Mouse (Mus musculus) heart, postnatal 25 days (tissue): ENCODE data around the gene Olfr152. TPM values are rescaled to one million over a fixed set of nuclear protein-coding genes. Genes with fewer than 3 reads are reported as not detected.

Source experiments
- DNase-seq: peaks from one replicate; pipeline ENCODE4 v3.0.0; 2022; ENCODE audit warnings: low spot score
- intact Hi-C: fragments of 180-260 bp; cut with DNase I; formaldehyde crosslinking; loops from one replicate; pipeline ENCODE4 v1.15.1; 2025
- total RNA-seq, 2 experiments: library from RNA; stranded (reverse); gene quantifications; 2 replicates each; pipeline ENCODE4 v1.2.3; 2021

Olfr152 gene
- not detected for total RNA-seq

DNA sequence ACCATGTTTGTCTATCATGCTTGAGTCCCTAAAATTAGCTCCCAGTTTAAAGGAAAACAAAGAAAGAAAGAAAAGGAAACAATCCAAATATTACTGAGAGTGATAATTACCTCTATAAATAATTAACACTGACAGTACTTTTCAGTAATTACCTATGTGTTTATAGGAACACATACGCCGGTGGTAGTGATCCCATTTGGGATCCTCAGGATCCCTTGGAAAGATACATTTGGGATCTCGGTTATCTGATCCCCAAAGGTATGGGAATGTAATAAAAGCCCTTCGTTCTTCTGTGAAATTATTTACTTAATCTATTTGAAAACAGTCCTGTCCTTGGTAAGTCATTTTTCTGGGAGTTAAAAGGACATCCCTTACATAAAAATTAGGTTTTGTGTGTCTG, at the start of gene Olfr152:
Gene Olfr152 (plus strand): TSS at position 301 of the 400 bp plus-strand sequence.
- intact Hi-C loops: no loop called here

DNA sequence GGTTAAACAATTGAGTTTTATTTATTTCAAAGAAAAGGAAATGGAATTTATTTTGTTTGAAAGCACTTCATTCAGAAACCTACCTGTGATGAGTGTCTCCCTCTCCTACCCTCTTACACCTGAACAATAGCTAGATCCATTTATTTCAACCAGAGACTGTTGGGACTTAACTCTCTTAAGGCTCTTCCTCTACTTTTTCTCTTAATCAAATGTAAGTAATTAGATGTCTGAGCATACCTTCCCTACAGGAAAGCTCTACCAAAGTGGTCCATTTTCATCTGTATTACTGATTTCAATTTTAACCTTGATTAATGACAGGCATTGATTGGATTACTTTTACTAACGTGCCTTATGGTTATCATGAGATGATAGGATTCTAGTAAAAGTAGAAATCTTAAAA, 39.4 kb upstream of the Olfr152 start, which contains the start of gene Olfr1138:
Gene Olfr1138 (minus strand): TSS at position 101 of the 400 bp plus-strand sequence.
- no peak for DNase-seq
- intact Hi-C loops: no loop called here

More for the DNA sequence above, at the start of gene Olfr152:
- DNase-seq: no peak

DNA sequence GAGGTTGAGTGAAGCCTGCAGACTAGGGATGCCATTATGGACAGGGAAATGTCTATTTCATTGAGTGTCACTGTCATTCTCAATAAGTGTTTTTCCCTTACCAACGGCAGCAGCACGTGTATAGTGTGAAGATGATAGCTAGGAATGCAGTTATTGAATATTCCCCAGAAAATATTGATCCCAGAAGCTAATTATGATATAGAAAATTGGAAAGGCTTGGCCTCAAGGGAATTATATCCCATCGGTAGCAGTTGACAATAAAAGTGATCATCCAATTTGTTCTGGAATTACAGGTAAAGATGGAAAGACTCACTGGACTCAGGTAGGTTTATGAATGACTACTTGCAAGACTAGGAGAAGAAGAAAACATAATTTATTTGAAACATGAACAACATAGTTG, 35.8 kb upstream of the Olfr152 start, which contains the start of gene Olfr1140:
Gene Olfr1140 (plus strand): TSS at position 301 of the 400 bp plus-strand sequence.
- intact Hi-C loops: no loop called here
- no peak for DNase-seq

DNA sequence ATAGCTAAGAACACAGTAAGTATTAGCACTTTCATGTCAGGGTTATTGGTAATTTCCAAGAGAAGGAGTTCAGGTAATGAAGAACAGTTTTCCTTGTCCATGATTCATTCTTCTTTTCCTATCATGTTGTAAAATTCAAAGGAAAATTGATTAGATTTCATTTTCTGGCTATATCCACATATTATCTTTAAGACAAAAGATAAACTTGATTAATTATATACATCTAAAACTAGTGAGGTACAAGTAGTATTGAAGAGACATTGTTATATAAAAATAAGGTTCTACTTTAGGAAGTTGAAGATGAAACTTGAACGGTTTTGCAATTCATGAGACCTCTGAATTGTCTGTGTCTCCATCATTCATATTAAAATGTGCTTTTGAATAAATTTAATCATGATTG, 25.4 kb upstream of the Olfr152 start, which contains the start of gene Olfr1141:
Gene Olfr1141 (minus strand): TSS at position 101 of the 400 bp plus-strand sequence.
- intact Hi-C loops: no loop called here
- no peak for DNase-seq

DNA sequence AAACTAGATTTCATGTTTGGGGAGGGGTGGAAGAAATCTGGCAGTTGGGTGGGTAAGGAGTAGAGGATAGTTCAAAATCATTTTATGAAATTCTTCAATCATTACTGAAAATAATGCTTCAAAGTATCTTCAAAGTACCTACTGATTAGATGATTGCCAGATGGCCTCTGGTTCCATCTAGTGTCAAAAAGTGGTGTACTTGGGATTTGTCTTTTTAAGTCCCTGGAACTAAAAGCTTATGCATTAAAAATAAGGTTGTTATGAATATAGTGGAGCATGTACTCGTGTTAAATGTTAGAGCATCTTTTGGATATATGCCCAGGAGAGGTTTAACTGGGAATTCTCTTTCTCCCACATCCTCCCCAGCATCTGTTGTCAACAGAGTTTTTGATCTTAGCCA, 3.1 kb upstream of the Olfr152 start:
- intact Hi-C loops: no loop called here
- no peak for DNase-seq

DNA sequence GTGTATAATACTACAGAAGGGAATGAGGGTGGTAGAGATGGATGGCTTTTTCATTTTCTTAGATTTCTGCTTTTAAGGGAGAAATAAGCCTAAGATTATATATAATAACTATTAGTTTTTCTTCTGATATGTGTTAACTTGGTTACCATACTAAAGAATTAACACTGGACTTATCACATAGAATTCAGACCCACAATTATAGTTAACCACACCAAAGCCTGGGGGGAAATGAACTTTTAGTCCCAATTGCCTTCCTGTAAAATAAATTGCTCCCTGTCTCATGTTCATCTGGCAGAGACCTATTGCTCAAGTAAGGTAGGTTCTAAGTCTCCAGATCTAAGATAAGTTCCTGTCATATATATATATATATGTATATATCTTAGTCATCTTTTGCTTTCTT, 21.0 kb downstream of the Olfr152 start, which contains the start of gene Olfr1143:
Gene Olfr1143 (plus strand): TSS at position 301 of the 400 bp plus-strand sequence.
- no peak for DNase-seq
- intact Hi-C loops: no loop called here

DNA sequence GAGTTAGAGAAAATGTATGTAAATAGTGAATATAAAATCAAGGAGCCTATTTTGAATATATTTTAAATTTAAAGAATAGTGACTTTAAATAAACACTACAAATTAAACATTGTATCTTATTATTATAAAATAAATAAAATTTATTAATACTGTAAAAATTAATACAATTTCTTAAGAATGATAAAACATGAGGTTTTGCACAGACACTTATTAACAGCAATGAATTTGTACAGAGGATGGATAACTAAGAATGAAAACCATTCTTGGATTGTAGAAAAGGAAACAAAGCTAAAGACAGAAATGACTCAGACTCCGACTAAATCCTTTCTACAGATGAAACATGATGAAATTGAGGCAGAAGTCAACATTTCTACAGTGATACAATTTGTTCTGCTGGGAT, 30.2 kb downstream of the Olfr152 start, which contains the start of gene Olfr1145:
Gene Olfr1145 (plus strand): TSS at position 301 of the 400 bp plus-strand sequence.
- intact Hi-C loops: no loop called here
- no peak for DNase-seq

DNA sequence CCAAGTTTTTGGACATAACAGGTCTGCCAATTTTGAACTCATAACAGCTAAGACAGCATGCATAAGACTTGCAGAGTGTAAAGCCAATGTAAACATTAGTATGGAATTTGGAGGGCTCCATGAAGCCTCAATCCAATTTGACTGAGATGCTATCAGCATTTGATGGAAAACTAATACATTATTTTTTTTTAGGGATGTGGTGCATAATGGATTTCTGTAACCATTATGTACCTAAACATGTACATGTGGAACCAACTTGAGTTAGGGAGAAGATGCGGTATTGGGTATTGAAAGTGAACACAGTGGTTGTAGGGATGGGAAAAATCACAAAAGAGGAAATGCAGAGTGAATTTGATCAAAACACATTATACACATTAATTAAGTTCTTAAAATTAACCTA, 51.0 kb downstream of the Olfr152 start, which contains the start of gene Olfr1148:
Gene Olfr1148 (plus strand): TSS at position 301 of the 400 bp plus-strand sequence.
- no peak for DNase-seq
- intact Hi-C loops: no loop called here

Other genes with a start within 250 kb of the Olfr152 start
- gene Olfr153, start 247.7 kb upstream of the Olfr152 start, total RNA-seq: not detected
- gene Olfr1128, start 233.9 kb upstream of the Olfr152 start, total RNA-seq: not detected
- not detected for gene Olfr1129, start 205.6 kb upstream of the Olfr152 start, total RNA-seq
- gene Olfr1130, start 173.3 kb upstream of the Olfr152 start, total RNA-seq: not detected
- not detected for gene Olfr1131, start 152.4 kb upstream of the Olfr152 start, total RNA-seq
- gene Olfr1132, start 141.9 kb upstream of the Olfr152 start, total RNA-seq: not detected
- gene Olfr1133, start 132.1 kb upstream of the Olfr152 start, total RNA-seq: not detected
- gene Olfr1134, start 121.0 kb upstream of the Olfr152 start, total RNA-seq: not detected
- gene Olfr1135, start 105.8 kb upstream of the Olfr152 start, total RNA-seq: not detected
- gene Olfr1136, start 85.5 kb upstream of the Olfr152 start, total RNA-seq: not detected
- gene Olfr1137, start 66.3 kb upstream of the Olfr152 start, total RNA-seq: not detected
- not detected for gene Olfr1138, start 39.5 kb upstream of the Olfr152 start, total RNA-seq
- not detected for gene Olfr1140, start 35.7 kb upstream of the Olfr152 start, total RNA-seq
- gene Olfr1141, start 25.5 kb upstream of the Olfr152 start, total RNA-seq: not detected
- not detected for gene Olfr1143, start 21.1 kb downstream of the Olfr152 start, total RNA-seq
- gene Olfr1145, start 30.3 kb downstream of the Olfr152 start, total RNA-seq: not detected
- gene Olfr1148, start 51.0 kb downstream of the Olfr152 start, total RNA-seq: not detected
- gene Olfr1150-ps1, start 64.5 kb downstream of the Olfr152 start, total RNA-seq: not detected
- gene Olfr1151, start 76.4 kb downstream of the Olfr152 start, total RNA-seq: not detected
- gene Olfr1152, start 87.0 kb downstream of the Olfr152 start, total RNA-seq: not detected
- not detected for gene Olfr1153, start 115.5 kb downstream of the Olfr152 start, total RNA-seq
- gene Olfr1154, start 125.7 kb downstream of the Olfr152 start, total RNA-seq: not detected
- not detected for gene Olfr1155, start 165.7 kb downstream of the Olfr152 start, total RNA-seq
- not detected for gene Olfr1156, start 173.6 kb downstream of the Olfr152 start, total RNA-seq
- not detected for gene Olfr1157, start 188.8 kb downstream of the Olfr152 start, total RNA-seq
- not detected for gene Olfr74, start 195.2 kb downstream of the Olfr152 start, total RNA-seq
- gene Olfr1158, start 210.6 kb downstream of the Olfr152 start, total RNA-seq: not detected
- gene Olfr1160, start 228.8 kb downstream of the Olfr152 start, total RNA-seq: not detected
- gene Olfr1161, start 243.3 kb downstream of the Olfr152 start, total RNA-seq: not detected